Comparison of ENCODE assay signal across 13 mouse cellular contexts in genomic region chr4:98109911-98110310, GRCm38 (mm10).
DNase-seq lines count a peak whose midpoint lies in the region; ATAC-seq and TF ChIP-seq lines count a peak whose summit lies in the region.
"Had no signal": no experiment of that assay in that cellular context is flagged by ENCODE, and none has a peak within 500 bp of the region (broad histone marks: within the 10 kb centered on the region; RNA-seq: fewer than 3 reads in every experiment).

No protein-coding gene starts in this region.

- no peak for ATAC-seq in heart, embryonic 11.5 days (replicated peaks; ENCODE audit: insufficient number of reproducible peaks, low FRiP score, low TSS enrichment)
- no peak for ATAC-seq in midbrain, postnatal 0 days (ENCODE audit: low FRiP score)
- no peak for ATAC-seq in hindbrain, embryonic 14.5 days (ENCODE audit: low FRiP score)
- no peak for ATAC-seq in neural tube, embryonic 14.5 days (ENCODE audit: low read depth)

- H3K4me3 ChIP-seq in heart, embryonic 11.5 days (ENCODE audit: low read depth, low read length) = no peak overlapping the region
- no peak overlapping the region for H3K4me3 ChIP-seq in midbrain, embryonic 10.5 days
- no peak overlapping the region for H3K4me3 ChIP-seq in midbrain, postnatal 0 days (ENCODE audit: low read depth, low read length)
- H3K4me3 ChIP-seq in hindbrain, embryonic 14.5 days (replicated peaks; ENCODE audit: low read length) = no peak overlapping the region
- no peak overlapping the region for H3K4me3 ChIP-seq in neural tube, embryonic 14.5 days (ENCODE audit: low read depth, low read length)

- H3K27ac ChIP-seq in heart, embryonic 11.5 days (ENCODE audit: low read depth, low read length) = peak overlapping the region; percentile 81; the same call in 1 of the 2 replicates
- peak overlapping the region; percentile 87 for H3K27ac ChIP-seq in midbrain, embryonic 10.5 days (replicated peaks)
- H3K27ac ChIP-seq in midbrain, postnatal 0 days (ENCODE audit: low read depth, low read length) = no peak overlapping the region
- peak overlapping the region; percentile 87; the same call in 1 of the 2 replicates for H3K27ac ChIP-seq in hindbrain, embryonic 14.5 days
- H3K27ac ChIP-seq in neural tube, embryonic 14.5 days (ENCODE audit: low read depth, low read length) = peak overlapping the region; percentile 80; the same call in 1 of the 2 replicates

- H3K36me3 ChIP-seq in heart, embryonic 11.5 days (ENCODE audit: control insufficient read depth, insufficient read depth, low read length) = no peaks in the 10 kb centered on the region; the same call in 1 of the 2 replicates
- H3K36me3 ChIP-seq in midbrain, embryonic 10.5 days = no peaks in the 10 kb centered on the region
- no peaks in the 10 kb centered on the region for H3K36me3 ChIP-seq in midbrain, postnatal 0 days (ENCODE audit: insufficient read depth, low read length)
- H3K36me3 ChIP-seq in hindbrain, embryonic 14.5 days (replicated peaks; ENCODE audit: control insufficient read depth, insufficient read depth) = no peaks in the 10 kb centered on the region
- no peaks in the 10 kb centered on the region for H3K36me3 ChIP-seq in neural tube, embryonic 14.5 days (ENCODE audit: control insufficient read depth, insufficient read depth, low read length)

- H3K9me3 ChIP-seq in heart, embryonic 11.5 days (replicated peaks; ENCODE audit: control insufficient read depth, low read length) = no peaks in the 10 kb centered on the region
- no peaks in the 10 kb centered on the region for H3K9me3 ChIP-seq in midbrain, embryonic 10.5 days (replicated peaks)
- no peaks in the 10 kb centered on the region for H3K9me3 ChIP-seq in midbrain, postnatal 0 days (ENCODE audit: low read length)
- no peaks in the 10 kb centered on the region for H3K9me3 ChIP-seq in hindbrain, embryonic 14.5 days (ENCODE audit: control insufficient read depth, low read length)
- H3K9me3 ChIP-seq in neural tube, embryonic 14.5 days (ENCODE audit: control insufficient read depth, low read length) = no peaks in the 10 kb centered on the region

- no peak for TF ChIP-seq CTCF in midbrain, postnatal 0 days (IDR thresholded peaks at IDR 0.05)

- H3K4me1 ChIP-seq in heart, embryonic 11.5 days (ENCODE audit: control insufficient read depth, insufficient read depth, low read length) = peaks cover 39% of the 10 kb centered on the region
- H3K4me1 ChIP-seq in midbrain, embryonic 10.5 days = peaks cover 56% of the 10 kb centered on the region
- peaks cover 9% of the 10 kb centered on the region; the same call in 1 of the 2 replicates for H3K4me1 ChIP-seq in midbrain, postnatal 0 days (ENCODE audit: insufficient read depth, low read length)
- H3K4me1 ChIP-seq in hindbrain, embryonic 14.5 days (replicated peaks; ENCODE audit: control insufficient read depth, insufficient read depth, low read length) = peaks cover 28% of the 10 kb centered on the region
- peaks cover 22% of the 10 kb centered on the region for H3K4me1 ChIP-seq in neural tube, embryonic 14.5 days (ENCODE audit: control insufficient read depth, insufficient read depth, low read length)

- no peak overlapping the region for H3K9ac ChIP-seq in heart, embryonic 11.5 days (ENCODE audit: low read depth, low read length)
- H3K9ac ChIP-seq in midbrain, postnatal 0 days (replicated peaks; ENCODE audit: low read length, poor library complexity, severe bottlenecking) = no peak overlapping the region
- no peak overlapping the region for H3K9ac ChIP-seq in hindbrain, embryonic 14.5 days
- H3K9ac ChIP-seq in neural tube, embryonic 14.5 days (replicated peaks; ENCODE audit: low read depth, low read length) = no peak overlapping the region

- no peaks in the 10 kb centered on the region for H3K27me3 ChIP-seq in heart, embryonic 11.5 days (ENCODE audit: control insufficient read depth, insufficient read depth, low read length)
- H3K27me3 ChIP-seq in midbrain, embryonic 10.5 days (ENCODE audit: low read depth, poor library complexity, severe bottlenecking) = peaks cover 46% of the 10 kb centered on the region
- H3K27me3 ChIP-seq in midbrain, postnatal 0 days (ENCODE audit: insufficient read depth, low read length) = no peaks in the 10 kb centered on the region
- no peaks in the 10 kb centered on the region for H3K27me3 ChIP-seq in hindbrain, embryonic 14.5 days (ENCODE audit: control insufficient read depth, insufficient read depth, low read length)
- H3K27me3 ChIP-seq in neural tube, embryonic 14.5 days (ENCODE audit: control insufficient read depth, insufficient read depth, low read length) = no peaks in the 10 kb centered on the region

- 86% methylated on average over 4 of the region's 4 CpGs for whole genome bisulfite sequencing in heart, embryonic 11.5 days (ENCODE audit: insufficient replicate concordance)
- 86% methylated on average over 4 of the region's 4 CpGs for WGBS in midbrain, embryonic 10.5 days
- WGBS in midbrain, postnatal 0 days = 67% methylated on average over 4 of the region's 4 CpGs
- whole genome bisulfite sequencing in hindbrain, embryonic 14.5 days = 83% methylated on average over 4 of the region's 4 CpGs
- WGBS in neural tube, embryonic 14.5 days = 78% methylated on average over 4 of the region's 4 CpGs

- no peak for DNase-seq in heart, adult 18-20 months
- no peak for DNase-seq in midbrain, embryonic 10.5 days (ENCODE audit: low spot score)
- DNase-seq in midbrain, postnatal 0 days (ENCODE audit: low spot score) = no peak
- DNase-seq in hindbrain, embryonic 14.5 days (ENCODE audit: low spot score) = no peak
- no peak for DNase-seq in embryo, embryonic 9.5 days (ENCODE audit: extremely low spot score)
- no peak for DNase-seq in left cerebral cortex, adult 9 months (ENCODE audit: low spot score in 2 of 2)
- DNase-seq: heart, postnatal 36 days; layer of hippocampus, adult 9-11 months; liver; lung, postnatal 10 days; thymus, postnatal 4 days had no signal

- no peak overlapping the region for H3K4me2 ChIP-seq in heart, embryonic 11.5 days
- H3K4me2 ChIP-seq in midbrain, postnatal 0 days (ENCODE audit: low read depth, low read length, poor library complexity, severe bottlenecking) = no peak overlapping the region
- H3K4me2 ChIP-seq in hindbrain, embryonic 14.5 days (replicated peaks) = no peak overlapping the region
- no peak overlapping the region for H3K4me2 ChIP-seq in neural tube, embryonic 14.5 days (ENCODE audit: low read depth, low read length)
